Mouse (Mus musculus) G1E (cell line): ENCODE results near the gene Fitm2.

ENCODE experiments used
- CTCF ChIP-seq: IDR thresholded peaks from 2 replicates; pipeline ENCODE4 v1.5.1; 2012; ENCODE audit warnings: low read depth, low read length, inconsistent platforms, mixed read lengths
- GATA1 ChIP-seq: IDR thresholded peaks from 2 replicates; pipeline ENCODE4 v1.6.1; 2012; ENCODE audit warnings: borderline replicate concordance, low read length, inconsistent platforms, mixed read lengths
- POLR2AphosphoS5 ChIP-seq: IDR thresholded peaks from 2 replicates; pipeline ENCODE4 v1.6.1; 2012; ENCODE audit warnings: low read depth, low read length, inconsistent platforms; ENCODE audit not compliant: insufficient replicate concordance
- TAL1 ChIP-seq: conservative IDR thresholded peaks from 2 replicates; pipeline ENCODE4 v1.6.1; 2012; ENCODE audit warnings: low read depth, low read length, inconsistent platforms, mixed read lengths

DNA sequence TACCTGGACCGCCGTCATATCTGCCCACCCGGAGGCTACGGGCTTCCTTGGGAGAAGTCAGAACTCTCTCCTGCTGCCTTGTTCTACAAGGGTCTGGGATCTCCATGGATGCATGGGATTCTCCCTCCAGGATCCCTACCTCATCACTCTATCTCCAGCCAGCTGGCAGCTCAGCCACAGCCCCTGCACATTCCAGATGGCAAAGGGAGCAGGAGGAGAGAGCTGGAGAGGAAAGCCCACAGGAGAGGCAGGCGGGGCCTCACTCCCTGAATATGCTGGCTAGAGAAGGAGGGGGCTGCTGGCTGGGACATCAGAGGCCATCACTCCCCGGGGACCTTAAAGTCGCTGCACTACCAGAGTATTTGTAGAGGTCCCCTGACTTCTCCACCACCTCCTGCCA lies 18.9 kb upstream of the Fitm2 start:
- TF ChIP-seq CTCF (no peak), POLR2AphosphoS5 (no peak), GATA1 (no peak), TAL1 (no peak)
